Mouse (Mus musculus): ENCODE data around the gene Stoml2. TPM values are rescaled to one million over a fixed set of nuclear protein-coding genes. Genes with fewer than 3 reads are reported as not detected.

The Stoml2 gene
- total and polyA plus RNA-seq, 3 experiments: 391 to 480 TPM; not detected in 1

GRCm38 (mm10) chr4:43046607-43047006, 15.1 kb upstream of the Stoml2 start:
- Histone ChIP-seq H3K4me3 (ENCODE audit: control insufficient read depth in 1 of 2, insufficient read depth in 1 of 2, low read depth in 2 of 2, low read length in 2 of 2) (peak overlapping the region; percentile 46 to 62), H3K4me1 (ENCODE audit: control insufficient read depth in 1 of 2, insufficient read depth in 2 of 2, low read length in 2 of 2) (peaks cover 5 to 24% of the 10 kb centered on the region in 2 experiments), H3K9ac (ENCODE audit: control insufficient read depth, low read depth, low read length, poor library complexity, severe bottlenecking) (peak overlapping the region; percentile 54)

GRCm38 (mm10) chr4:43045659-43046302, 14.3 kb upstream of the Stoml2 start, which contains the start of gene Fam214b:
Fam214b (minus strand) TSS chr4:43046220.
- Histone ChIP-seq H3K9ac (ENCODE audit: control insufficient read depth, low read depth, low read length, poor library complexity, severe bottlenecking) (peak within 1 kb of the TSS; percentile 54), H3K4me3 (ENCODE audit: control insufficient read depth in 1 of 2, insufficient read depth in 1 of 2, low read depth in 2 of 2, low read length in 2 of 2) (peak within 1 kb of the TSS; percentile 53 to 80), H3K9me3 (replicated peaks; ENCODE audit: insufficient read depth, low read length) (no peaks in the 10 kb centered on the region), H3K36me3 (ENCODE audit: control insufficient read depth in 1 of 2, insufficient read depth in 2 of 2, low read length in 2 of 2) (peaks cover 0 to 13% of the 10 kb centered on the region in 2 experiments; a peak in 2 of 4 replicates), H3K27ac (ENCODE audit: control insufficient read depth, low read depth, low read length) (peak within 1 kb of the TSS; percentile 34), H3K4me1 (ENCODE audit: control insufficient read depth in 1 of 2, insufficient read depth in 2 of 2, low read length in 2 of 2) (peaks cover 7 to 29% of the 10 kb centered on the region in 2 experiments), H3K79me2 (ENCODE audit: control insufficient read depth, insufficient read depth, low read length, poor library complexity) (no peaks in the 10 kb centered on the region), H3K27me3 (ENCODE audit: control insufficient read depth in 1 of 2, insufficient read depth in 2 of 2, low read length in 2 of 2) (no peaks in the 10 kb centered on the region)
- peak; percentile 88 for TF ChIP-seq BHLHE40 (IDR thresholded peaks at IDR 0.05; ENCODE audit: borderline replicate concordance, low read depth, low read length)
- no peak for TF ChIP-seq ZKSCAN1 (IDR thresholded peaks at IDR 0.05; ENCODE audit: low read depth, low read length)
- peak; percentile 94 for TF ChIP-seq SIN3A (IDR thresholded peaks at IDR 0.05; ENCODE audit: low read length)
- peak; percentile 14; the same call in 1 of the 2 replicates for TF ChIP-seq MAZ (IDR thresholded peaks at IDR 0.05; ENCODE audit: low read depth, low read length)
- no peak for TF ChIP-seq CHD2 (IDR thresholded peaks at IDR 0.05; ENCODE audit: low read length)
- TF ChIP-seq MAX (IDR thresholded peaks at IDR 0.05; ENCODE audit: low read length): peak; percentile 93
- no peak for TF ChIP-seq KAT2A (conservative IDR thresholded peaks at IDR 0.05; ENCODE audit: low read depth, low read length)
- TF ChIP-seq USF1 (IDR thresholded peaks at IDR 0.05; ENCODE audit: low read depth, low read length): peak; percentile 83
- peak; percentile 97 for TF ChIP-seq MXI1 (IDR thresholded peaks at IDR 0.05; ENCODE audit: low read depth, low read length)
- TF ChIP-seq ZMIZ1 (IDR thresholded peaks at IDR 0.05; ENCODE audit: low read depth, low read length): no peak
- 0 out of 4 replicates have a peak, but pooled peaks of 1 of the 2 experiments have one; percentile 18 for TF ChIP-seq USF2 (IDR thresholded peaks at IDR 0.05; ENCODE audit: borderline replicate concordance in 1 of 2, insufficient read depth in 1 of 2, low read depth in 1 of 2, low read length in 2 of 2)
- no peak for TF ChIP-seq RAD21 (IDR thresholded peaks at IDR 0.05; ENCODE audit: low read depth, low read length)
- peak; percentile 51; the same call in 1 of the 2 replicates for TF ChIP-seq MYC (IDR thresholded peaks at IDR 0.05; ENCODE audit: low read depth, low read length)
- TF ChIP-seq NELFE (IDR thresholded peaks at IDR 0.05; ENCODE audit: low read depth, low read length): 0 out of 2 replicates have a peak, but pooled peaks have one; percentile 15
- no peak for TF ChIP-seq POLR2A (IDR thresholded peaks at IDR 0.05; ENCODE audit: control insufficient read depth in 1 of 2, insufficient read depth in 1 of 2, low read depth in 1 of 2, low read length in 2 of 2, poor library complexity in 1 of 2)
- TF ChIP-seq HCFC1 (IDR thresholded peaks at IDR 0.05; ENCODE audit: low read depth, low read length): peak; percentile 64
- TF ChIP-seq ETS1 (IDR thresholded peaks at IDR 0.05; ENCODE audit: low read depth, low read length): peak; percentile 20; the same call in 1 of the 2 replicates
- TF ChIP-seq NRF1 (IDR thresholded peaks at IDR 0.05; ENCODE audit: insufficient read depth, low read depth, low read length, poor library complexity, severe bottlenecking): peak; percentile 83
- DNase-seq (ENCODE audit: low read depth, low spot score): peak; percentile 97

More at GRCm38 (mm10) chr4:43046607-43047006, 15.1 kb upstream of the Stoml2 start:
- H3K27me3 ChIP-seq (ENCODE audit: control insufficient read depth in 1 of 2, insufficient read depth in 2 of 2, low read length in 2 of 2): no peaks in the 10 kb centered on the region
- peak overlapping the region; percentile 24; the same call in 1 of the 2 replicates for H3K27ac ChIP-seq (ENCODE audit: control insufficient read depth, low read depth, low read length)
- H3K9me3 ChIP-seq (replicated peaks; ENCODE audit: insufficient read depth, low read length): no peaks in the 10 kb centered on the region
- DNase-seq (ENCODE audit: low read depth, low spot score): peak; percentile 46
- TF ChIP-seq TBP (IDR thresholded peaks at IDR 0.05; ENCODE audit: low read depth, low read length): no peak
- peaks cover 0 to 9% of the 10 kb centered on the region in 2 experiments; a peak in 2 of 4 replicates for H3K36me3 ChIP-seq (ENCODE audit: control insufficient read depth in 1 of 2, insufficient read depth in 2 of 2, low read length in 2 of 2)
- H3K79me2 ChIP-seq (ENCODE audit: control insufficient read depth, insufficient read depth, low read length, poor library complexity): no peaks in the 10 kb centered on the region

All from MEL (cell line).